12 mouse cellular contexts compared by ENCODE assay signal in the genomic region with DNA sequence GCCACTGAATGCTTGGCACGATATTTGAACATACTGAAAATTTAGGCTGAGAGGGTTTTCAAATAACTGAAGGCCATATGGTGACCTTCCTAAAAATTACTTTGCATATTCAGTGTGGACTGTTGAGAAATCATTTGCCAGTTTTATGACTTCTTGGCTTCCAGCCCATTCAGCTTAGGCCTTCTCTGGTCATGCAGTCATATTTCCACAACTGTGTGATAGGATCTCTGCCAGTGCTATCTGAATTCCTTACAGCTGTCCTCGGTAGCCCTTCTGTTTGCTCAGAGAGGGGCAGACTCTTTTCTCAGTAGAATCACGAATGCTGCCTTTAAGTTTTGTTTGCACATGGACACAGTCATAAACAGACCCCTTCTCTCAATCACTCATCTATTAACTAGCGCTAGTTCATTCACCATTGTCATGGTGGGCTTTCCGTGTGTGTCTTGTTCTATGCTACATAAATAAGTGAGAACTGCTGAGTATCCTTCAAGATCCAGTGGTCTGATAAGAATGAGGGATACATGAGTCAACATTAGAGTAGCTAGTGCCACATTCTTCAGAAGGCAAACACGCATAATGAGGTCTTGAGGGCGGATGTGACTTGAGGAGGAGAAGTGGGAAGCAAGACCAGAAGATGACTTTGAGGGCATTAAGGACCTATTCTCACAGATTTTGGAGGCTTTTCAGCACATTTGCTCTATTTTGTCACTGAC. TPM values are rescaled to one million over a fixed set of nuclear protein-coding genes. Genes with fewer than 3 reads are reported as not detected.
A peak's percentile ranks its signal among the peaks of the same experiment; 100 is the strongest.
DNase-seq lines count a peak whose midpoint lies in the region; ATAC-seq and TF ChIP-seq lines count a peak whose summit lies in the region.
"Had no signal": no experiment of that assay in that cellular context is flagged by ENCODE, and none has a peak within 500 bp of the region (broad histone marks: within the 10 kb centered on the region; RNA-seq: fewer than 3 reads in every experiment).

No protein-coding gene starts in this region.

- DNase-seq in heart, adult 11 months, result peak; percentile 79
- DNase-seq in heart, postnatal 25 days (ENCODE audit: low spot score), result no peak
- DNase-seq in brain, embryonic 18.5 days (ENCODE audit: low read depth, low spot score), result peak; percentile 34
- DNase-seq in kidney, postnatal 14 days, result peak; percentile 81
- DNase-seq in spleen, postnatal 36 days (ENCODE audit: low spot score in 2 of 2), result no peak
- no peak for DNase-seq in frontal cortex, postnatal 25 days (ENCODE audit: low spot score in 2 of 2)
- DNase-seq: cerebellum, adult 9-11 months; right cerebral cortex, postnatal 25 days had no signal

- no peaks in the 10 kb centered on the region for H3K79me3 ChIP-seq in C2C12 (ENCODE audit: low read depth)

- H3K27me3 ChIP-seq in C2C12 (ENCODE audit: control insufficient read depth, insufficient read depth, insufficient read length), result no peaks in the 10 kb centered on the region
- H3K27me3 ChIP-seq: megakaryocyte, embryonic 14.5 days had no signal

- no peaks in the 10 kb centered on the region for H3K36me3 ChIP-seq in C2C12 (ENCODE audit: control insufficient read depth, insufficient read depth)

- no peak overlapping the region for H3K4me3 ChIP-seq in C2C12 (ENCODE audit: insufficient read depth, poor library complexity, severe bottlenecking)
- H3K4me3 ChIP-seq: heart, adult 2 months; megakaryocyte, embryonic 14.5 days had no signal

- H3K79me2 ChIP-seq in C2C12 (ENCODE audit: control insufficient read depth, insufficient read depth), result no peaks in the 10 kb centered on the region

- no peak for ATAC-seq in inflammation-experienced regulatory T-cells, adult 6 months

- no peak overlapping the region for H3ac ChIP-seq in C2C12 (ENCODE audit: control insufficient read depth, insufficient read length, low read depth)

- TF ChIP-seq CTCF in C2C12 (IDR thresholded peaks at IDR 0.05; ENCODE audit: control insufficient read depth, insufficient read depth, insufficient read length), result no peak

- intact Hi-C loops in heart, postnatal 25 days (cut with DNase I), result no loop called here

TF ChIP-seq in C2C12, 6 proteins besides CTCF, POLR2A, EP300 and RAD21:
- TF ChIP-seq MYOD1 (IDR thresholded peaks at IDR 0.05; ENCODE audit: control insufficient read depth, insufficient read length, low read depth) (peak; percentile 52), MAX (IDR thresholded peaks at IDR 0.05) (no peak), CEBPB (IDR thresholded peaks at IDR 0.05; ENCODE audit: low read depth) (peak; percentile 16), FOSL1 (IDR thresholded peaks at IDR 0.05; ENCODE audit: insufficient read depth, low read length, poor library complexity, severe bottlenecking) (no peak), MYOG (IDR thresholded peaks at IDR 0.05; ENCODE audit: control insufficient read depth, extremely low read depth, insufficient read length) (no peak), USF1 (IDR thresholded peaks at IDR 0.05; ENCODE audit: low read depth) (no peak)

RNA-seq across cellular contexts. Expression of gene Avpr1a, which starts 39.4 kb away (rescaled TPM):
- 1 to 10 TPM; 1.4 to 1.6 TPM for total RNA-seq in heart, postnatal 25 days (2021)
- 7.1 TPM for polyA plus RNA-seq in C2C12 (2012; fragmentation: generic; extraction: Trizol)
- not detected for polyA plus RNA-seq in inflammation-experienced regulatory T-cells, adult 6 months (2017; shearing (Covaris generic))

Comparison
In these comparisons a context has a peak if more than half of its experiments do, and no peak if none do; other contexts are left out.
1. DNase-seq: peak in heart, adult 11 months (single experiment), brain, embryonic 18.5 days (single experiment) and kidney, postnatal 14 days (single experiment); none in heart, postnatal 25 days (single experiment), spleen, postnatal 36 days (0 of 2) and frontal cortex, postnatal 25 days (0 of 2).